Mouse (Mus musculus): ENCODE results near the gene Olfr128. TPM values are rescaled to one million over a fixed set of nuclear protein-coding genes. Genes with fewer than 3 reads are reported as not detected.
"Not testable (repeated sequence)": the region's sequence is repeated elsewhere in the genome, so short reads cannot be mapped to it uniquely, and the experiment has no call there.

Gene Olfr128
- not detected in 2 replicates for polyA plus RNA-seq (2015; fragmentation: Nextera tagmentation; extraction: Ambion mirVana)

DNA sequence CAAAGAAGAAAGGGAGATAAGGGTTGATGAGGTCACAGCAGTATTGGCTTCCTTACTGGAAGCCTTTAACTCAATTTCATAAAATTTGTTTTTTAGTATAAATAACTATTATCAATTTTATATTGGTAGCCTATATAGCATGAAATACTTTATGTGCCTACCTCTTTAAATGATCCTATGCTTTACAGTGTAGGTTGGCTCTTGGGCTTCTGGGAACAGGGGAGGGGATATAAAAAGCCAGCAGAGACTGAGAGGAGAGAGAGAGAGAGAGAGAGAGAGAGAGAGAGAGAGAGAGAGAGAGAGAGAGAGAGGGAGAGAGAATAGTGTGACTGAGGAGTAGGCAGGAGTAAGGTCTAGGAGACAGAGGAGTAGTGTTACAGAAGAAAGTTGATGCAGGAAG lies at the start of gene Olfr128:
Olfr128 (plus strand) TSS at position 301 of the 400 bp plus-strand sequence.
- no peak within 1 kb of the TSS for H3K9ac ChIP-seq
- H3K9me3 ChIP-seq = no peaks in the 10 kb centered on the region
- H3K4me2 ChIP-seq (replicated peaks) = no peak within 1 kb of the TSS
- no peak within 1 kb of the TSS for H3K27ac ChIP-seq
- no peaks in the 10 kb centered on the region for H3K27me3 ChIP-seq
- H3K4me1 ChIP-seq = no peaks in the 10 kb centered on the region
- no peak for ATAC-seq (ENCODE audit: low FRiP score, low read depth)
- no peaks in the 10 kb centered on the region for H3K36me3 ChIP-seq
- H3K4me3 ChIP-seq = no peak within 1 kb of the TSS

DNA sequence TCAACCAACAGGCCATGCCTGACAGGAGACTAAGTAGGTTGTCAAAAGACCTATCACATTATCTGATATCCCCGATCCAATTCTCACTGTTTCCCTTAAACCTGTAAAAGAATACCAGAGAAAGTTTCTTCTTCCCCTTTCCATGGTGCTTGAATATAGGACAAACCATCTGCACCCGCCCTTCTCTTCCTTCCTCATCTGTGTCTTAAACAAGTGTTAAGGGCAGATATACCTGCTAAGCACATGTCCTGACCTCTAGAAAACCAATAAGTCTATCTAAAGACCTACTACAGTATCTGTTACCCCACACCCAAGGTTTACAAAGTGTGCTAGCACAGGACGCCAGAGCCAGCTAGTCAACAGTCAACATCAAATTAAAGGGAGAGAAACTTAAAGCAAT lies 46.5 kb upstream of the Olfr128 start:
- Histone ChIP-seq H3K27ac (no peak overlapping the region), H3K27me3 (no peaks in the 10 kb centered on the region), H3K4me1 (no peaks in the 10 kb centered on the region), H3K4me3 (no peak overlapping the region), H3K9ac (no peak overlapping the region), H3K36me3 (no peaks in the 10 kb centered on the region), H3K9me3 (no peaks in the 10 kb centered on the region), H3K4me2 (replicated peaks) (no peak overlapping the region)
- no peak for ATAC-seq (ENCODE audit: low FRiP score, low read depth)
- 82% methylated on average over 3 of the region's 3 CpGs for WGBS

DNA sequence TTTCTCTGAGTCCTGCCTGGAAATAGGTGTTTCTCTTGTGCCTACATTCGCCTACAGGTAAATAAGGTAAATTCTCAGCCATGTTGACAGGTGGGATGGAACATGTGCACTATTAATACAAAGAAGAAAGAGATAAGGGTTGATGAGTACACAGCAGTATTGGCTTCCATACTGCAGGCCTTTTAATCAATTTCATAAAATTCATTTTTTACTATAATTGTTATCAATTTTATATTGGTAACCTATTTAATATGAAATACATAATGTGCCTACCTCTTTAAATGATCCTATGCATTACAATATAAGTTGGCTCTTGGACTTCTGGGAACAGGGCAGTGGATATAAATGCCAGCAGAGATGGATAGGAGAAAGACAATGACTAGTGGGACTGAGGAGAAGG lies 20.2 kb upstream of the Olfr128 start, which contains the start of gene Olfr127:
Olfr127 (plus strand) TSS at position 301 of the 400 bp plus-strand sequence.
- H3K4me3 ChIP-seq = no peak within 1 kb of the TSS
- H3K4me1 ChIP-seq = no peaks in the 10 kb centered on the region
- no peaks in the 10 kb centered on the region for H3K36me3 ChIP-seq
- no peak for ATAC-seq (ENCODE audit: low FRiP score, low read depth)
- H3K9me3 ChIP-seq = no peaks in the 10 kb centered on the region
- no peaks in the 10 kb centered on the region for H3K27me3 ChIP-seq
- no peak within 1 kb of the TSS for H3K9ac ChIP-seq
- H3K4me2 ChIP-seq (replicated peaks) = no peak within 1 kb of the TSS
- WGBS = 73% methylated on average over 1 of the region's 1 CpGs
- H3K27ac ChIP-seq = no peak within 1 kb of the TSS

DNA sequence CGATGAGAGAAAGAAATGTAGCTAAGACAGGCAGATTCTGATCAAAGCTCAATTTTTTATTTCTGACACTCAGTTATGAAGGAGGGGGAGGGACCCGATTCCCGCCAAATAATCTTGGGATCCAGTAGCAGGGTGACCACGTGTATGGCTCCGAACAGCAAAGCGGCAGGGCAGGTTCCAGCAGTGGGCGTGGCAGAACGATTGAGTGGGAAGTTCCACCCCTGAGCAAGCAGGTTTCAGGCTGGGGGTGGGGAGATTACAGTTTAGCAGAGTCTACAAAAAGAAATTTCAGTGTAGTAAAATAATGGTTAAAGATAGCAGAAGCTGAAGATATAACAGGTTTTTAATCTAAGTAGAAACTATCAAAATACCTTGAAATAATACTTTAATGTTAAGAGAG lies 13.5 kb upstream of the Olfr128 start:
- H3K36me3 ChIP-seq; H3K9me3 ChIP-seq; H3K27me3 ChIP-seq; H3K27ac ChIP-seq; H3K9ac ChIP-seq; ATAC-seq (ENCODE audit: low FRiP score, low read depth); H3K4me1 ChIP-seq; H3K4me3 ChIP-seq; H3K4me2 ChIP-seq (replicated peaks): not testable (repeated sequence)
- WGBS = 70% methylated on average over 8 of the region's 8 CpGs

DNA sequence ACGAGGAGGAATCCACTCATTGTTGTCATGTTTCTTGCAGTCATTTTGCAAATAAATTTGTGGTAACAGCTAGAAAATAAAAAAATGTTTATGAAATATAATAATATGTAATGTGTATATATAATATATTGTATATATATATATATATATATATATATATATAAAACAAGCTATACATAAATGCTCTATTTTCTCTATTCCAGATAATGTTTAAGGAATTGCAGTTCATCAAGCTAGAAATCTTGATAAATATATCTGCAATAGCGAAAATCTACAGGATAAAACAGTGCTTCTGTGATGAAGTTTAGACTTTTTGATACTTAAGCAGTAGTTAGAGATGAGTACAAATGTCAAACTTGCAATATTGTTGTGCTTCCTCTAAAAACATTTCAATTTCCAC lies 32.6 kb downstream of the Olfr128 start, which contains the start of gene Olfr761:
Olfr761 (minus strand) TSS at position 101 of the 400 bp plus-strand sequence.
- H3K36me3 ChIP-seq = no peaks in the 10 kb centered on the region
- WGBS = 70% methylated on average over 2 of the region's 2 CpGs

DNA sequence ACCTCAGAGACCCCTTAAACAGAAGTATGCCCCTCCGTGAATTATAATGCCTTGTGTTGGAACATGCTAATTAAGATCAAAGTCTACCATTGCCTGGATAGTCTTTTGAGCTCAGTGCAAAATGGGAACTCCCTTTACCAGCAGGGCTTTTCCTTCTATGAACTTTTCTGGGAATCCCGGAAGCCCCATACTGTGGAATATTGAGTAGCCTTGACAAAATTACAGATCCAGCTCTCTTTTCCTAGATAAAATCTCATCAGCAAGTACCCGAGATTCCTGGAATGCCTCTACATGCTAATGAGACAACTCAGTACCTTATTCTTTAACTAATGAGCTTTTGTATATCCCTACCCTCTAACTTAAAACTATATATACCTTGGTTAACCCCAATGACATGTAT lies 53.2 kb downstream of the Olfr128 start:
- Histone ChIP-seq H3K4me1 (no peaks in the 10 kb centered on the region), H3K27ac (no peak overlapping the region), H3K9me3 (0 out of 2 replicates have a peak, but pooled peaks cover 4% of the 10 kb centered on the region), H3K4me3 (no peak overlapping the region), H3K36me3 (no peaks in the 10 kb centered on the region), H3K4me2 (replicated peaks) (no peak overlapping the region), H3K27me3 (no peaks in the 10 kb centered on the region), H3K9ac (no peak overlapping the region)
- WGBS = 86% methylated on average over 3 of the region's 3 CpGs
- ATAC-seq (ENCODE audit: low FRiP score, low read depth) = no peak

More for the DNA sequence above, 32.6 kb downstream of the Olfr128 start, which contains the start of gene Olfr761:
- Histone ChIP-seq H3K27me3 (no peaks in the 10 kb centered on the region), H3K9me3 (no peaks in the 10 kb centered on the region), H3K9ac (no peak within 1 kb of the TSS), H3K4me1 (no peaks in the 10 kb centered on the region), H3K4me2 (replicated peaks) (no peak within 1 kb of the TSS), H3K27ac (no peak within 1 kb of the TSS), H3K4me3 (no peak within 1 kb of the TSS)
- no peak for ATAC-seq (ENCODE audit: low FRiP score, low read depth)

Other genes with a start within 250 kb of the Olfr128 start
- not detected in 2 replicates for gene Olfr119, start 224.0 kb upstream of the Olfr128 start, polyA plus RNA-seq (2015; fragmentation: Nextera tagmentation; extraction: Ambion mirVana)
- gene Olfr120, start 198.7 kb upstream of the Olfr128 start, polyA plus RNA-seq (2015; fragmentation: Nextera tagmentation; extraction: Ambion mirVana) = not detected in 2 replicates
- gene Olfr121, start 171.7 kb upstream of the Olfr128 start, polyA plus RNA-seq (2015; fragmentation: Nextera tagmentation; extraction: Ambion mirVana) = not detected in 2 replicates
- not detected in 2 replicates for gene Olfr122, start 151.9 kb upstream of the Olfr128 start, polyA plus RNA-seq (2015; fragmentation: Nextera tagmentation; extraction: Ambion mirVana)
- gene Olfr123, start 127.0 kb upstream of the Olfr128 start, polyA plus RNA-seq (2015; fragmentation: Nextera tagmentation; extraction: Ambion mirVana) = not detected in 2 replicates
- not detected in 2 replicates for gene Olfr124, start 120.7 kb upstream of the Olfr128 start, polyA plus RNA-seq (2015; fragmentation: Nextera tagmentation; extraction: Ambion mirVana)
- not detected in 2 replicates for gene Olfr125, start 87.6 kb upstream of the Olfr128 start, polyA plus RNA-seq (2015; fragmentation: Nextera tagmentation; extraction: Ambion mirVana)
- gene Olfr126, start 73.1 kb upstream of the Olfr128 start, polyA plus RNA-seq (2015; fragmentation: Nextera tagmentation; extraction: Ambion mirVana) = not detected in 2 replicates
- not detected in 2 replicates for gene Olfr127, start 20.1 kb upstream of the Olfr128 start, polyA plus RNA-seq (2015; fragmentation: Nextera tagmentation; extraction: Ambion mirVana)
- gene Olfr761, start 32.5 kb downstream of the Olfr128 start, polyA plus RNA-seq (2015; fragmentation: Nextera tagmentation; extraction: Ambion mirVana) = not detected in 2 replicates
- gene Olfr129, start 139.5 kb downstream of the Olfr128 start, polyA plus RNA-seq (2015; fragmentation: Nextera tagmentation; extraction: Ambion mirVana) = not detected in 2 replicates
- not detected in 2 replicates for gene Olfr130, start 143.4 kb downstream of the Olfr128 start, polyA plus RNA-seq (2015; fragmentation: Nextera tagmentation; extraction: Ambion mirVana)
- gene Olfr131, start 168.1 kb downstream of the Olfr128 start, polyA plus RNA-seq (2015; fragmentation: Nextera tagmentation; extraction: Ambion mirVana) = not detected in 2 replicates
- gene Olfr132, start 214.0 kb downstream of the Olfr128 start, polyA plus RNA-seq (2015; fragmentation: Nextera tagmentation; extraction: Ambion mirVana) = not detected in 2 replicates
- gene Olfr133, start 224.7 kb downstream of the Olfr128 start, polyA plus RNA-seq (2015; fragmentation: Nextera tagmentation; extraction: Ambion mirVana) = not detected in 2 replicates